Mouse (Mus musculus): ENCODE results near the gene Spink8.
"Not testable (repeated sequence)": the region's sequence is repeated elsewhere in the genome, so short reads cannot be mapped to it uniquely, and the experiment has no call there.

The Spink8 gene

GRCm38 (mm10) chr9:109811980-109812379 is at the start of gene Spink8:
TSS of gene Spink8 (plus strand) at chr9:109812280.
- DNase-seq, result no peak

GRCm38 (mm10) chr9:109766841-109767240 is 45.2 kb upstream of the Spink8 start:
- not testable (repeated sequence) for DNase-seq

- not testable (repeated sequence) for DNase-seq
Measured at GRCm38 (mm10) chr9:109790570-109790969, 21.5 kb upstream of the Spink8 start, which contains the start of gene Fbxw27. TSS of gene Fbxw27 (minus strand) at chr9:109790670.

- DNase-seq, result peak; percentile 60
Measured at GRCm38 (mm10) chr9:109795221-109795620, 16.9 kb upstream of the Spink8 start.

- DNase-seq, result peak; percentile 55
Measured at GRCm38 (mm10) chr9:109795811-109796210, 16.3 kb upstream of the Spink8 start.

GRCm38 (mm10) chr9:109798051-109798450 is 14.0 kb upstream of the Spink8 start:
- DNase-seq, result peak; percentile 53

- DNase-seq, result not testable (repeated sequence)
Measured at GRCm38 (mm10) chr9:109805596-109805995, 6.5 kb upstream of the Spink8 start.

GRCm38 (mm10) chr9:109806260-109806659 is 5.8 kb upstream of the Spink8 start:
- DNase-seq, result no peak

GRCm38 (mm10) chr9:109806695-109807293 is 5.3 kb upstream of the Spink8 start:
- DNase-seq, result no peak

GRCm38 (mm10) chr9:109807898-109808297 is 4.2 kb upstream of the Spink8 start:
- no peak for DNase-seq

- DNase-seq, result no peak
Measured at GRCm38 (mm10) chr9:109813424-109813823, 1.3 kb downstream of the Spink8 start.

GRCm38 (mm10) chr9:109816341-109816740 is 4.3 kb downstream of the Spink8 start:
- no peak for DNase-seq

GRCm38 (mm10) chr9:109825739-109826138 is 13.7 kb downstream of the Spink8 start:
- no peak for DNase-seq

- no peak for DNase-seq
Measured at GRCm38 (mm10) chr9:109826181-109826580, 14.1 kb downstream of the Spink8 start.

GRCm38 (mm10) chr9:109832391-109833087 is 20.5 kb downstream of the Spink8 start, which contains the start of gene Nme6:
TSS of gene Nme6 (plus strand) at chr9:109832749.
- peak; percentile 93 for DNase-seq

GRCm38 (mm10) chr9:109833088-109833412 is 21.0 kb downstream of the Spink8 start:
- no peak for DNase-seq

GRCm38 (mm10) chr9:109849312-109849758 is 37.3 kb downstream of the Spink8 start, which contains the start of gene Camp:
TSS of gene Camp (minus strand) at chr9:109849617.
- DNase-seq, result no peak

GRCm38 (mm10) chr9:109850099-109850498 is 38.0 kb downstream of the Spink8 start:
- DNase-seq, result no peak

GRCm38 (mm10) chr9:109854341-109854740 is 42.3 kb downstream of the Spink8 start:
- DNase-seq, result no peak

GRCm38 (mm10) chr9:109855947-109856346 is 43.9 kb downstream of the Spink8 start:
- DNase-seq, result no peak

GRCm38 (mm10) chr9:109862397-109863044 is 50.4 kb downstream of the Spink8 start:
- DNase-seq, result peak; percentile 81

GRCm38 (mm10) chr9:109863085-109863484 is 51.0 kb downstream of the Spink8 start:
- DNase-seq, result peak; percentile 33

GRCm38 (mm10) chr9:109866218-109866617 is 54.1 kb downstream of the Spink8 start:
- no peak for DNase-seq
